Mouse (Mus musculus) embryonic facial prominence, embryonic 13.5 days (tissue): ENCODE measurements around the gene Tbrg4. TPM values are rescaled to one million over a fixed set of nuclear protein-coding genes. Genes with fewer than 3 reads are reported as not detected.
"Not testable (repeated sequence)": the region's sequence is repeated elsewhere in the genome, so short reads cannot be mapped to it uniquely, and the experiment has no call there.

Experiments
- ATAC-seq: fragments of 200-750 bp; cut with Nextera tagmentation; 2 replicates; pipeline ENCODE4 v1.8.0; 2017; ENCODE audit warnings: low read depth; ENCODE audit not compliant: insufficient number of reproducible peaks, insufficient read depth, low FRiP score, low TSS enrichment
- H3K27ac ChIP-seq: fragments of 300-500 bp; sonication (generic); 2 replicates; pipeline ENCODE4 v1.5.1; 2015; ENCODE audit warnings: moderate library complexity, mild to moderate bottlenecking, inconsistent platforms
- H3K27me3 ChIP-seq: fragments of 300-500 bp; sonication (generic); 2 replicates; pipeline ENCODE4 v1.6.1; 2015; ENCODE audit warnings: mild to moderate bottlenecking, inconsistent platforms
- H3K36me3 ChIP-seq: fragments of 300-500 bp; sonication (generic); 2 replicates; pipeline ENCODE4 v1.6.1; 2015; ENCODE audit warnings: mild to moderate bottlenecking, inconsistent platforms
- H3K4me1 ChIP-seq: fragments of 300-500 bp; sonication (generic); 2 replicates; pipeline ENCODE4 v1.6.1; 2015; ENCODE audit warnings: inconsistent platforms
- H3K4me2 ChIP-seq: fragments of 300-500 bp; sonication (generic); 2 replicates; pipeline ENCODE4 v1.6.1; 2015; ENCODE audit warnings: moderate library complexity, mild to moderate bottlenecking, inconsistent platforms
- H3K4me3 ChIP-seq: fragments of 300-500 bp; sonication (generic); 2 replicates; pipeline ENCODE4 v1.5.1; 2015; ENCODE audit warnings: mild to moderate bottlenecking, inconsistent platforms
- H3K9ac ChIP-seq: fragments of 300-500 bp; sonication (generic); 2 replicates; pipeline ENCODE4 v1.6.1; 2015; ENCODE audit warnings: mild to moderate bottlenecking, inconsistent platforms
- H3K9me3 ChIP-seq: fragments of 300-500 bp; sonication (generic); 2 replicates; pipeline ENCODE4 v1.6.1; 2016; ENCODE audit warnings: inconsistent platforms
- WGBS: fragments of 180-500 bp; shearing (Covaris S2); methylation state at CpG from one replicate; pipeline ENCODE4 v1.1.7; 2015; ENCODE audit warnings: mixed read lengths; 5-methylcytosine and 5-hydroxymethylcytosine counted together
- polyA plus RNA-seq: library from polyadenylated mRNA; unstranded; fragments of >200 nt; fragmentation: Nextera tagmentation; extraction: Ambion mirVana; gene quantifications from 2 replicates; pipeline ENCODE4 v1.2.1, GENCODE M21; 2015

The Tbrg4 gene
- polyA plus RNA-seq, result 33.6 and 38.5 TPM in 2 replicates

DNA sequence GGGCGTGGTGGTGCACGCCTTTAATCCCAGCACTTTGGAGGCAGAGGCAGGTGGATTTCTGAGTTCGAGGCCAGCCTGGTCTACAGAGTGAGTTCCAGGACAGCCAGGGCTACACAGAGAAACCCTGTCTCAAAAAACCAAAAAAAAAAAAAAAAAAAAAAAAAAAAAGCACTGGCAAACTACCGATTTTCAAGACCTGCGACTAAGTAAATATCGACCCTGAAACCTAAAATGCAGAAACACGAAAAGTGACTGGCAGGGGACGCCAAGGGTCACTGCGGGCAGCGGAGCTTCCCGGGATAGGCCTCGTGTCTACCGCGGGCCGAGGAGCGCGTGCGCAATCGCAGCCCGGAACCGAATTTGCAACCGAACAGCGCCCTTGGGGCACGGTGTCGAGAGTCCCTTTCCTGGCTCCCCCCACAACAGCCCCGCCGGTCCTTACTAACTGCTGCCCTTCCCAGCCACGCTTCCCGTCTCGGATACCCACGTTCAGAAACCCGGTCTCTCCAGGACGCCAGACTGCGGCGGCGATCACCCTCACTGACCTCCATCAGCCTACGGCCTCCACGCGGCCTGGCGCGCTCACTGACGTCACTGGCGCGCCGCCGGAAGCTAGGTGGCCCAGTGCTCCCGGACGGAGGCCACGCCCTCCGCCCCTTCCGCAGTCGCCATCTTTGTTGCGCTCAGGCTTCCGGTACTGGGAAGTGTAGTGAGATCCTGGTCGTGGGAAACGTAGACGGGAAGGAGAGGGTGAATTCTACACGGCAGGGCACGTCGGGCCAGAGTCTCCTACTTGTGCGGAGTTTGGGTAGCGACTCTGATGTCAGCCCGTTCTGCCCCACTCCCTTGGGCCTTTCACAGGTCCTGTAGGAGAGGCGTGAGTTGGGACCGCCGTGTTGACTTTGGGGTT, at the start of gene Tbrg4:
Gene Tbrg4 (minus strand): TSS at position 590 of the 910 bp plus-strand sequence.
- Histone ChIP-seq H3K27me3 (no peaks in the 10 kb centered on the region), H3K9me3 (no peaks in the 10 kb centered on the region), H3K4me1 (peaks cover 32% of the 10 kb centered on the region), H3K27ac (peak within 1 kb of the TSS; percentile 95), H3K36me3 (peaks cover 38% of the 10 kb centered on the region), H3K4me3 (peak within 1 kb of the TSS; percentile 74), H3K9ac (peak within 1 kb of the TSS; percentile 78), H3K4me2 (peak within 1 kb of the TSS; percentile 92)
- under 1% methylated on average over 66 of the region's 66 CpGs for WGBS
- peak; percentile 91 for ATAC-seq

DNA sequence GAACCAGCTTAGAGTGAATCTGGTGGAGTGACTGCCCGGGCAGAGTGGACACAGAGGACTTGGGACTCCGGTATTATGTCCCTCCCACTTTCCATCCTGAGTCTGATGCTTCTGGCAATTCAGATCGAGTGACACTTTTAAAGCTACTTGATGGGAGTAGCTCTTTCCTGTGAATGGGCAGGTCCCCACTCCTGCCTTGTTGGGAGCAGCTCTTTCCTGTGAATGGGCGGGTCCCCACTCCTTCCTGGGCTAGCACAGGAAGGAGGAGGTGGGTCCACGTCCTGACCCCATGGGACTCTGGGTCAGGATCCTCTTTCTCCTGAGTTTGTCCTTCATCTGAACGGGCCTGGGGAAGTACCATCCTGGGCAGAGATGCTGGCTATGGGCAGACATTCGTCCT, 49.5 kb upstream of the Tbrg4 start:
- whole genome bisulfite sequencing, result 60% methylated on average over 7 of the region's 7 CpGs
- H3K4me3 ChIP-seq, result no peak overlapping the region
- H3K27me3 ChIP-seq, result no peaks in the 10 kb centered on the region
- no peaks in the 10 kb centered on the region for H3K36me3 ChIP-seq
- H3K9me3 ChIP-seq, result no peaks in the 10 kb centered on the region
- H3K9ac ChIP-seq, result no peak overlapping the region
- no peak for ATAC-seq
- no peak overlapping the region for H3K4me2 ChIP-seq
- peaks cover 3% of the 10 kb centered on the region for H3K4me1 ChIP-seq
- H3K27ac ChIP-seq, result no peak overlapping the region

DNA sequence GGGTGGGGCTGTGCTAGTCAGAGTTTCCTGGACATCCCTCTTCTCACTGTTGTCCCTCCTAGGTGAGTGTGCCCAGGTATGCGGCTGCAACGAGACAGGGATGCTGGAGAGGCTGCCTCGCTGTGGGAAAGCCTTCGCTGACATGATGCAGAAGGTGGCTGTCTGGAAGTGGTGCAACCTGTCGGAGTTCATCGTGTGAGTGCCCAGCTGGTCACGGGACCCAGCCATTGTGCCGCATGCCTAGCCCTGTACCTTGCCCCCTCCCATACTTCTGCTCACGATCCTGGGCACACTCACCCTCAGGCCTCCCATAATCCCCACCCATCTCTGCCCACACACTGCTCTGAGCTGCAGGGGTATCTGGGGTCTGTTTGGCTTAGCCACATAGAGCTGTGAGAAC, 48.8 kb upstream of the Tbrg4 start:
- H3K27ac ChIP-seq, result no peak overlapping the region

DNA sequence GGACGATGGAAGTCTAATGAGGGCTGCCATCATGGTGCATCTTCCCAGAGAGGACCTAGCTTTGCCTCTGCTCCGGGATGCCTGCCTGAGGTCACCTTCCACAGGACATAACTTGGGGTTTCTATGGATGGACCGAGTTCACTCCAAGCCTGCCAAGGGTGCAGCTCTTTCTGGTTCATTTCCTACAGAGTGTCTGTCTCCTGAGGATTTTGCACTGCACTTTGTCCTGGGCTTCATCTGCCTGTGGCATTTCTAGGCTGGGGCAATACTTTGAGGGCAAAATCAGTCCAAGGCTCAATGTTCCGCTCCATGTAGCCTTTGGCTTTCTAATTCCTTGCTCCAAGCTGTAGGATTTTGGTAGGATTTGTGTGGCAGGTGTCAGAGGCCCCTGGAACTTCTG, 45.0 kb upstream of the Tbrg4 start:
- no peak overlapping the region for H3K9ac ChIP-seq
- no peaks in the 10 kb centered on the region for H3K27me3 ChIP-seq
- H3K36me3 ChIP-seq, result no peaks in the 10 kb centered on the region
- 92% methylated on average over 4 of the region's 4 CpGs for WGBS
- no peaks in the 10 kb centered on the region for H3K9me3 ChIP-seq
- ATAC-seq, result no peak
- no peak overlapping the region for H3K27ac ChIP-seq
- H3K4me2 ChIP-seq, result no peak overlapping the region
- no peak overlapping the region for H3K4me3 ChIP-seq
- H3K4me1 ChIP-seq, result no peaks in the 10 kb centered on the region

More for the DNA sequence above, 48.8 kb upstream of the Tbrg4 start:
- WGBS, result 89% methylated on average over 9 of the region's 9 CpGs
- Histone ChIP-seq H3K27me3 (no peaks in the 10 kb centered on the region), H3K9me3 (no peaks in the 10 kb centered on the region), H3K36me3 (no peaks in the 10 kb centered on the region), H3K9ac (no peak overlapping the region), H3K4me1 (no peaks in the 10 kb centered on the region), H3K4me2 (no peak overlapping the region), H3K4me3 (no peak overlapping the region)
- no peak for ATAC-seq

DNA sequence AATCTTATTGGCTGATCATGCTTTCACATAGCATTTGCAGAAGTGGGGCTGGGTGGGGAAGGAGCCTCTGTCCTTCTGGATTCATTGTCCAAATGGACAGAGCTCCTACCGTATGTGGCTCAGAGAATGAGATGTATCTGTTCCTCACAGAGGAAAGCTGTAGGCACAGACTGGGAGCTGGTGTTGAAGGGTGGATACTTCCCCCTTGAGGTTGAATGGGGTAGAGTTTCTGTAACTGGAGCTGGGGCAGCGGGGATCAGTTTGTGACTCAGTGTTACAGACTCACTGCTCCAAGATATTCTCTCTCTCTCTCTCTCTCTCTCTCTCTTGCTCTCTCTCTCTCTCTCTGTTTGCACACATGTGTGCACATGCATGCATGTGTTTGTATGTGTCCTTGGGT, 44.2 kb upstream of the Tbrg4 start:
- no peaks in the 10 kb centered on the region for H3K9me3 ChIP-seq
- no peak overlapping the region for H3K4me3 ChIP-seq
- H3K4me2 ChIP-seq, result no peak overlapping the region
- no peaks in the 10 kb centered on the region for H3K36me3 ChIP-seq
- no peak for ATAC-seq
- no peaks in the 10 kb centered on the region for H3K27me3 ChIP-seq
- H3K9ac ChIP-seq, result no peak overlapping the region
- no peaks in the 10 kb centered on the region for H3K4me1 ChIP-seq
- H3K27ac ChIP-seq, result no peak overlapping the region
- 41% methylated on average over 2 of the region's 2 CpGs for WGBS

DNA sequence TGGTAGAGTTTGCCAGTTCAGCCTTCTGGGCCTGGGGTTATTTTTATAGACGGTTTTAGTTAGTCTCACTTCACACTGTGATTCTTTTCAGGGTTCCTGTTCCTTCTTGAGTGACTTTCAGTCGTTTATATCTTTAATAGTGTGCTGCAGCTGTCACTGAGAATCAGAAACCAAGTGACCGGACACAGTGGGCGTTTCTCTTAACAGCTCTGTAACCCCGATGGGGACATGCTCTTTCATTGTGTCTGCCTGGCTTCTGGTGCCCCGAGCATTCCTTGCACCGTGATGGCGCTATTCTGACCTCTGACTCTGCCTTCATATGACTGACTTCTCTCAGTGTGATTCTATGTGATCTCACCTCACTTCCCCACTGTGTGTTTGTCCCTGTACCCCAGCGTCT, 43.2 kb upstream of the Tbrg4 start:
- Histone ChIP-seq H3K4me2 (no peak overlapping the region), H3K4me3 (no peak overlapping the region), H3K36me3 (no peaks in the 10 kb centered on the region), H3K27ac (no peak overlapping the region), H3K4me1 (no peaks in the 10 kb centered on the region), H3K27me3 (no peaks in the 10 kb centered on the region), H3K9me3 (no peaks in the 10 kb centered on the region), H3K9ac (no peak overlapping the region)
- WGBS, result 30% methylated on average over 9 of the region's 9 CpGs
- no peak for ATAC-seq

DNA sequence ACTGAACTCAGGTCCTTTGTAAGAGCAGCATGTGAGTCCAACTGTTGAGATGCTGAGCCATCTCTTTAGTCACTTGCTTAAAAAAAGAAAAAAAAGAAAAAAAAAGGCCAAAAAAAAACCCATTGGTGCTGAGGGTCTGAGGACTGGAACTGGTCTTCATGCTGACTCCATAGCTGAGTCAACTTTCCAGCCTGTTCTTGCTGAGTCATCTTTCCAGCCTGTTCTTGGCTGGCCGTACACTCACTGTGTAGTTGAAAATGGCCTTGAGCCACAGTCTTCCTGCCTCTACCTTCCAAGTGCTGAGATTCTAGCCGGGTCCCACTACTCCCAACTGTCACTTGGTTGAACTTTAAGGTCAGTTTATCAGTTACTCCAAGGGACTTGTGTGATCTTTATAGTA, 40.8 kb upstream of the Tbrg4 start:
- no peak for ATAC-seq
- no peak overlapping the region for H3K4me2 ChIP-seq
- H3K4me1 ChIP-seq, result no peaks in the 10 kb centered on the region
- no peaks in the 10 kb centered on the region for H3K9me3 ChIP-seq
- no peaks in the 10 kb centered on the region for H3K36me3 ChIP-seq
- no peak overlapping the region for H3K27ac ChIP-seq
- H3K9ac ChIP-seq, result no peak overlapping the region
- no peak overlapping the region for H3K4me3 ChIP-seq
- WGBS, result 83% methylated on average over 2 of the region's 2 CpGs
- H3K27me3 ChIP-seq, result no peaks in the 10 kb centered on the region

DNA sequence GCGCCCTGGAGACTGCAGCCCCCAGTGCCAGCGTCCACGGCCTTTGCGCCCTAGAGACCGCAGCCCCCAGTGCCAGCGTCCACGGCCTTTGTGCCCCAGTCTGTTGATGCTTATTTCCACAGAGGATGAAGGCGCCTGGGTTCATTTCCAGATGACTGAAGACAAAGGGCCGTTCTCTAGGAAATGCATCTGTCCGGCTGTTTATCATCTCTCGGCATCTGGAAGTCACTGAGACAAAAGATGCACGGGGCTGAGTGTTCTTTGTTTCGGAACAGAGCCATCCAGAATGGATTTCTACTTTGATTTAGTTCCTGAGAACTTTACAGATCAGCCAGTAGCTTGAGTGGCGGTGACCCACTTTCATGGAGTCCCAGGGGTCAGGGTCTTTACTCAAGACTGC, 35.3 kb upstream of the Tbrg4 start:
- peaks cover 3% of the 10 kb centered on the region; the same call in 1 of the 2 replicates for H3K4me1 ChIP-seq

DNA sequence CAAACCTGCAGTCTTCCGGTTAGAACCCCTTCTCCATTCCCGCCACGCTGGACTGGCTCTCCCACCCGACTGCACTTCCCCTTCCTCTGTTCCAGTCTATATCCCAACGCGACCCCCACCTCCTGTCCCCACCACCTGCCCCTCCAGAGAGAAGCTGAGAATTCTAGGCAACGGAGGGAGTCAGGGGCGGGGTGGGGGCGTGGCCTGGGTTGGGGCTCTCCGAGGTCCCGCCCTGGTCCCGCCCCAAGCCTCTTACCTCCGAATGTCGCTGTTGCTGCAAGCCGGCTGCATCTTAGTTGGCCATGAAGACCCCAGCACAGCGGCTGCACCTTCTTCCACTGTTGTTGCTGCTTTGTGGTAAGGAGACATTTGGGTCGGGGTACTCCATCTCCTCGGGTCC, 32.4 kb upstream of the Tbrg4 start, which contains the start of gene Ramp3:
Gene Ramp3 (plus strand): TSS at position 251 of the 400 bp plus-strand sequence.
- H3K27me3 ChIP-seq, result peaks cover 17% of the 10 kb centered on the region
- peak within 1 kb of the TSS; percentile 45 for H3K4me3 ChIP-seq
- peaks cover 3% of the 10 kb centered on the region; the same call in 1 of the 2 replicates for H3K4me1 ChIP-seq
- no peaks in the 10 kb centered on the region for H3K36me3 ChIP-seq
- no peak within 1 kb of the TSS for H3K27ac ChIP-seq
- H3K4me2 ChIP-seq, result peak within 1 kb of the TSS; percentile 75
- no peaks in the 10 kb centered on the region for H3K9me3 ChIP-seq
- 1% methylated on average over 18 of the region's 18 CpGs for WGBS
- peak within 1 kb of the TSS; percentile 54 for H3K9ac ChIP-seq
- ATAC-seq, result peak; percentile 23; the same call in 1 of the 2 replicates

More for the DNA sequence above, 35.3 kb upstream of the Tbrg4 start:
- no peak for ATAC-seq
- Histone ChIP-seq H3K4me2 (no peak overlapping the region), H3K4me3 (no peak overlapping the region), H3K9ac (no peak overlapping the region), H3K27ac (no peak overlapping the region), H3K36me3 (no peaks in the 10 kb centered on the region), H3K9me3 (no peaks in the 10 kb centered on the region), H3K27me3 (peaks cover 11% of the 10 kb centered on the region)
- 74% methylated on average over 14 of the region's 14 CpGs for WGBS

DNA sequence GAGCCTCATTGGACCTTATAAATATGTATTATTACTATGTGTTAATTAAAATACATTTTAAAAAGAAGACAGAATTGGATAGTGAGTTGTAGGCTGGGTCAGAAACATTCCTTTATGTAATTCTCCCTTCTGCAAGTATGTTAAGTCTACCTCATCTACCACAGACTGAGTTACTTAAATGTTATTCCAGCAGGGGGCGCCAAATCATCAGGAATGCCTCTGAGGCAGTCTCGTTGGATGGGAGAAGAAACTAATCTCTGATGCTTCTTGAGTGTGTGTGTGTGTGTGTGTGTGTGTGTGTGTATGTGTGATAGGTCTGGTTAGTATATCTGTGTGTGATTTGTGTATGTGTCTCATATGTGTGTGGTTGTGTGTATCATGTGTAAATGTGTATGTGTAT, 29.0 kb upstream of the Tbrg4 start:
- no peak for ATAC-seq
- Histone ChIP-seq H3K9me3 (no peaks in the 10 kb centered on the region), H3K4me1 (peaks cover 3% of the 10 kb centered on the region; the same call in 1 of the 2 replicates), H3K4me2 (no peak overlapping the region), H3K36me3 (no peaks in the 10 kb centered on the region), H3K27me3 (peaks cover 20% of the 10 kb centered on the region), H3K27ac (no peak overlapping the region), H3K4me3 (no peak overlapping the region), H3K9ac (no peak overlapping the region)
- WGBS, result 0% methylated on average over 2 of the region's 2 CpGs

DNA sequence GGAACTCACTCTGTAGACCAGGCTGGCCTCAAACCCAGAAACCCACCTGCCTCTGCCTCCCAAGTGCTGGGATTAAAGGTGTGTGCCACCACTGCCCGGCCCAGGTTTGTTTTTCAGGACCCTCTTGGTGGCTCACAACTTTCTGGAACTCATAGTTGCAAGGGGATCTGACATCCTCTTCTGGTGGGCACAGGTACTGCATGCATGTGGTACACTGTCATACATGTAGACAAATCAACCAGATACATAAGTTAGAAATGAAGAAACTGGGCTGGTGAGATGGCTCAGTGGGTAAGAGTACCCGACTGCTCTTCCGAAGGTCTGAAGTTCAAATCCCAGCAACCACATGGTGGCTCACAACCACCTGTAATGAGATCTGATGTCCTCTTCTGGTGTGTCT, 27.1 kb upstream of the Tbrg4 start:
- H3K27me3 ChIP-seq, result peaks cover 20% of the 10 kb centered on the region
- 79% methylated on average over 3 of the region's 3 CpGs for WGBS
- not testable (repeated sequence) for H3K27ac ChIP-seq

DNA sequence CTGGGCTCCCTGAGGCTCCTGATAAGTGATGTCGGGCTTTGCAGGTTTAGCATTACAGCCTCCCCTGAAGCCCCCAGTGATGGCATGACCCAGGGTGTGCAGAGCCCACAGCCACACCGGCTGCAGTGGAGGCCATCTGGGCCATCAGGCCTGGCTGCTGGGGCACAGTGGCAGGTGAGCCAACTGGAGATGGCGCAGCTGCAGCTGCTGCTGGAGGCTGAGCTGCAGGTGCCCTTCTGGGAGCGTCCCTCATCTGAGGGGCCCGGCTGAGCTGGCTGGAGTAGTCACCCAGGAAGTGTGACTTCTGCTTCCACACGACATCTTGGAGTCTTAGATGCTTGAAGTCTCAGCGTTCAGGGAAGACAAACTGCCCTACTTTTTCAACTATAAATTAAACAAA, 24.7 kb upstream of the Tbrg4 start:
- Histone ChIP-seq H3K4me1 (no peaks in the 10 kb centered on the region), H3K9me3 (no peaks in the 10 kb centered on the region), H3K36me3 (no peaks in the 10 kb centered on the region), H3K9ac (no peak overlapping the region), H3K4me3 (no peak overlapping the region), H3K4me2 (no peak overlapping the region), H3K27ac (no peak overlapping the region), H3K27me3 (0 out of 2 replicates have a peak, but pooled peaks cover 3% of the 10 kb centered on the region)
- no peak for ATAC-seq
- WGBS, result 64% methylated on average over 7 of the region's 7 CpGs

More for the DNA sequence above, 27.1 kb upstream of the Tbrg4 start:
- not testable (repeated sequence) for H3K4me1 ChIP-seq, ATAC-seq, H3K4me3 ChIP-seq, H3K9ac ChIP-seq, H3K9me3 ChIP-seq, H3K4me2 ChIP-seq, H3K36me3 ChIP-seq
